Mouse (Mus musculus) hindbrain, embryonic 11.5 days (tissue): Measurements from ENCODE around the gene Nxf3. TPM values are rescaled to one million over a fixed set of nuclear protein-coding genes. Genes with fewer than 3 reads are reported as not detected.

ENCODE experiments used
- ATAC-seq: fragments of 200-750 bp; cut with Nextera tagmentation; 2 replicates; pipeline ENCODE4 v1.8.0; 2017; ENCODE audit warnings: mild to moderate bottlenecking, moderate TSS enrichment, moderate library complexity; ENCODE audit not compliant: low FRiP score
- DNase-seq: peaks from one replicate; pipeline ENCODE4 v3.0.0-alpha.2; 2015; ENCODE audit warnings: low spot score
- H3K27ac ChIP-seq: fragments of 300-500 bp; sonication (generic); 2 replicates; pipeline ENCODE4 v1.5.1; 2014; ENCODE audit warnings: mild to moderate bottlenecking, low read depth, low read length
- H3K27me3 ChIP-seq: fragments of 300-500 bp; sonication (generic); 2 replicates; pipeline ENCODE4 v1.6.1; 2014; ENCODE audit warnings: mild to moderate bottlenecking, low read length, moderate library complexity, mixed read lengths; ENCODE audit not compliant: control insufficient read depth, insufficient read depth
- H3K36me3 ChIP-seq: fragments of 300-500 bp; sonication (generic); 2 replicates; pipeline ENCODE4 v1.6.1; 2014; ENCODE audit warnings: mild to moderate bottlenecking, low read length, moderate library complexity, mixed read lengths; ENCODE audit not compliant: control insufficient read depth, insufficient read depth
- H3K4me1 ChIP-seq: fragments of 300-500 bp; sonication (generic); replicated peaks from 2 replicates; pipeline ENCODE4 v1.6.1; 2014; ENCODE audit warnings: low read length, mixed read lengths; ENCODE audit not compliant: control insufficient read depth, insufficient read depth
- H3K4me2 ChIP-seq: fragments of 300-500 bp; sonication (generic); replicated peaks from 2 replicates; pipeline ENCODE4 v1.6.1; 2014; ENCODE audit warnings: mild to moderate bottlenecking, low read depth, low read length
- H3K4me3 ChIP-seq: fragments of 300-500 bp; sonication (generic); 2 replicates; pipeline ENCODE4 v1.5.1; 2014; ENCODE audit warnings: low read depth, low read length
- H3K9ac ChIP-seq: fragments of 300-500 bp; sonication (generic); 2 replicates; pipeline ENCODE4 v1.6.1; 2014; ENCODE audit warnings: low read depth, low read length
- H3K9me3 ChIP-seq: fragments of 300-500 bp; sonication (generic); 2 replicates; pipeline ENCODE4 v1.6.1; 2016; ENCODE audit warnings: low read length; ENCODE audit not compliant: control insufficient read depth
- WGBS: fragments of 180-500 bp; shearing (Covaris S2); extraction: QIAGEN DNeasy Blood & Tissue Kit; methylation state at CpG from one replicate; pipeline ENCODE4 v1.1.7; 2014; 5-methylcytosine and 5-hydroxymethylcytosine counted together
- polyA plus RNA-seq: library from polyadenylated mRNA; unstranded; fragments of >200 nt; fragmentation: Nextera tagmentation; extraction: Ambion mirVana; gene quantifications from 2 replicates; pipeline ENCODE4 v1.2.1, GENCODE M21; 2014

Gene Nxf3
- polyA plus RNA-seq, 1 experiment from 2014 or later = not detected

GRCm38 (mm10) chrX:136030331-136030730 is 54.7 kb downstream of the Nxf3 start:
- no peaks in the 10 kb centered on the region for H3K36me3 ChIP-seq
- H3K4me3 ChIP-seq = no peak overlapping the region
- no peaks in the 10 kb centered on the region for H3K9me3 ChIP-seq
- DNase-seq (no peak), ATAC-seq (no peak)
- H3K9ac ChIP-seq = no peak overlapping the region
- no peak overlapping the region for H3K27ac ChIP-seq
- no peak overlapping the region for H3K4me2 ChIP-seq
- WGBS = 62% methylated on average over 1 of the region's 1 CpGs
- H3K4me1 ChIP-seq = no peaks in the 10 kb centered on the region
- no peaks in the 10 kb centered on the region for H3K27me3 ChIP-seq

Other genes with a start within 250 kb of the Nxf3 start
- gene Gprasp2, start 246.2 kb downstream of the Nxf3 start, polyA plus RNA-seq = 32.9 and 42.6 TPM in 2 replicates
- gene Arxes2, start 91.4 kb downstream of the Nxf3 start, polyA plus RNA-seq = 125 and 140 TPM in 2 replicates
- gene Arxes1, start 51.9 kb downstream of the Nxf3 start, polyA plus RNA-seq = 44.0 and 53.1 TPM in 2 replicates
- gene Bex2, start 17.0 kb downstream of the Nxf3 start, polyA plus RNA-seq = 305 and 309 TPM in 2 replicates
- gene Bex4, start 53.7 kb upstream of the Nxf3 start, polyA plus RNA-seq = 85.4 and 86.3 TPM in 2 replicates
- 227 and 238 TPM in 2 replicates for gene Tceal8, start 87.1 kb upstream of the Nxf3 start, polyA plus RNA-seq
- 2.6 TPM in 2 replicates for gene Tceal5, start 118.6 kb upstream of the Nxf3 start, polyA plus RNA-seq
- gene Tceal7, start 129.5 kb upstream of the Nxf3 start, polyA plus RNA-seq = 0.82 and 1.3 TPM in 2 replicates
- gene Bex1, start 130.3 kb upstream of the Nxf3 start, polyA plus RNA-seq = 99.1 and 107 TPM in 2 replicates
- gene Tceal9, start 159.8 kb upstream of the Nxf3 start, polyA plus RNA-seq = 460 and 466 TPM in 2 replicates
- 733 and 747 TPM in 2 replicates for gene Bex3, start 185.0 kb upstream of the Nxf3 start, polyA plus RNA-seq